Comparison of ENCODE assay signal across 8 mouse cellular contexts in the genomic region with DNA sequence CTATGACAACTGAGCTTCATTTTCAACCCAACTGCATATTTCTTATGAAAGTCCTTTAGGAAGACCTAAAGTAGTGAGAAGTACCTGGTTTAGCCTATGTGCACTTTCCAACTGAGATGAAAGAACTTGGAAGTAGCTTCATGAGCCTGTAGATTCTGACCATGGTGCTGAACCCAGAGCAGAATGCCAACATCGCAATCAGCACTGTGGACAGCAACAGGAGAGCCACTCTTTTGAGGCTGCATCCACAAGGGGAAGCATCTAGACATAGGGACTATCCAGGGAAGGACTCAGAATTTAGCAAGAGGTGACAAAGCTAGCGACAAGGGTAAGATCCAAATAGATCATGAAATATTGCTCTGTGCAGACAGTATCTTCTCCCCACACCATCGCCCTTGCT. TPM values are rescaled to one million over a fixed set of nuclear protein-coding genes. Genes with fewer than 3 reads are reported as not detected.
A peak's percentile ranks its signal among the peaks of the same experiment; 100 is the strongest.
DNase-seq lines count a peak whose midpoint lies in the region; ATAC-seq lines count a peak whose summit lies in the region.

No protein-coding gene starts in this region.

- peak; percentile 50 for ATAC-seq in granulocyte monocyte progenitor cell, adult 5-6 weeks (replicated peaks; ENCODE audit: poor library complexity, severe bottlenecking)
- 0 out of 2 replicates have a peak, but pooled peaks have one; percentile 56 for ATAC-seq in monocyte, adult 5-6 weeks (replicated peaks; ENCODE audit: insufficient number of reproducible peaks, low FRiP score, low TSS enrichment, poor library complexity, severe bottlenecking)
- no peak for ATAC-seq in activated CD4-positive, CD25-positive, alpha-beta regulatory T cell, adult 4 months

- intact Hi-C loops in left cerebral cortex, postnatal 4 days (cut with DNase I): no loop called here

- peak; percentile 63 for DNase-seq in kidney, adult 9 months
- DNase-seq in kidney, adult 11 months: no peak
- peak; percentile 76 for DNase-seq in R1 (ENCODE audit: low read depth, low spot score)
- DNase-seq in cerebellum, postnatal 4 days (ENCODE audit: low spot score in 2 of 2): no peak
- DNase-seq in left cerebral cortex, postnatal 4 days: no peak

RNA-seq across cellular contexts. Expression of a gene that starts 13.8 kb away (rescaled TPM):
- not detected in 2 replicates for total RNA-seq in granulocyte monocyte progenitor cell, adult 5-6 weeks (2014; fragmentation: Nextera tagmentation)
- total RNA-seq in granulocyte monocyte progenitor cell, adult 5-6 weeks (2017): 0.21 TPM in 1 of 2 replicates, not detected in the other
- 2.7 TPM in 1 of 3 replicates, not detected in the others for total RNA-seq in monocyte, adult 5-6 weeks (2017)
- 1 to 10 TPM; 3.0 to 4.0 TPM for total RNA-seq in left cerebral cortex, postnatal 4 days (2021)
- not detected for polyA plus RNA-seq in activated CD4-positive, CD25-positive, alpha-beta regulatory T cell, adult 4 months (2017; shearing (Covaris generic))

RNA-seq across cellular contexts. Expression of a gene that starts 28.3 kb away (rescaled TPM):
- total RNA-seq in granulocyte monocyte progenitor cell, adult 5-6 weeks (2014; fragmentation: Nextera tagmentation): 0.32 TPM in 1 of 2 replicates, not detected in the other
- total RNA-seq in granulocyte monocyte progenitor cell, adult 5-6 weeks (2017): 1.4 and 2.0 TPM in 2 replicates
- 26.4 to 29.4 TPM (median 28.3 TPM) in 3 replicates for total RNA-seq in monocyte, adult 5-6 weeks (2017)
- total RNA-seq in left cerebral cortex, postnatal 4 days (2021): 1 to 10 TPM; 5.3 to 5.5 TPM
- 1 to 10 TPM; 5.5 to 6.1 TPM for polyA plus RNA-seq in activated CD4-positive, CD25-positive, alpha-beta regulatory T cell, adult 4 months (2017; shearing (Covaris generic))

RNA-seq across cellular contexts. Expression of a gene that starts 41.6 kb away (rescaled TPM):
- total RNA-seq in granulocyte monocyte progenitor cell, adult 5-6 weeks (2014; fragmentation: Nextera tagmentation): 69.9 and 91.7 TPM in 2 replicates
- total RNA-seq in granulocyte monocyte progenitor cell, adult 5-6 weeks (2017): 18.0 and 26.4 TPM in 2 replicates
- total RNA-seq in monocyte, adult 5-6 weeks (2017): 93.7 to 137 TPM (median 95.1 TPM) in 3 replicates
- 100 to 1,000 TPM; 167 to 177 TPM for total RNA-seq in left cerebral cortex, postnatal 4 days (2021)
- polyA plus RNA-seq in activated CD4-positive, CD25-positive, alpha-beta regulatory T cell, adult 4 months (2017; shearing (Covaris generic)): 10 to 100 TPM; 26.1 to 29.3 TPM

RNA-seq across cellular contexts. Expression of a gene that starts 59.1 kb away (rescaled TPM):
- total RNA-seq in granulocyte monocyte progenitor cell, adult 5-6 weeks (2014; fragmentation: Nextera tagmentation): not detected in 2 replicates
- not detected in 2 replicates for total RNA-seq in granulocyte monocyte progenitor cell, adult 5-6 weeks (2017)
- 52.6 to 82.8 TPM (median 69.9 TPM) in 3 replicates for total RNA-seq in monocyte, adult 5-6 weeks (2017)
- not detected for total RNA-seq in left cerebral cortex, postnatal 4 days (2021)
- not detected for polyA plus RNA-seq in activated CD4-positive, CD25-positive, alpha-beta regulatory T cell, adult 4 months (2017; shearing (Covaris generic))

RNA-seq across cellular contexts. Expression of a gene that starts 59.2 kb away (rescaled TPM):
- not detected in 2 replicates for total RNA-seq in granulocyte monocyte progenitor cell, adult 5-6 weeks (2014; fragmentation: Nextera tagmentation)
- total RNA-seq in granulocyte monocyte progenitor cell, adult 5-6 weeks (2017): 0.09 and 0.52 TPM in 2 replicates
- not detected in 3 replicates for total RNA-seq in monocyte, adult 5-6 weeks (2017)
- total RNA-seq in left cerebral cortex, postnatal 4 days (2021): 100 to 1,000 TPM; 292 to 311 TPM
- polyA plus RNA-seq in activated CD4-positive, CD25-positive, alpha-beta regulatory T cell, adult 4 months (2017; shearing (Covaris generic)): under 1 TPM; 0.45 to 0.53 TPM

Comparison
In these comparisons a context has a peak if more than half of its experiments do, and no peak if none do; other contexts are left out.
1. DNase-seq: peak in kidney, adult 9 months (single experiment) and R1 (single experiment); none in kidney, adult 11 months (single experiment), cerebellum, postnatal 4 days (0 of 2) and left cerebral cortex, postnatal 4 days (single experiment).